Mouse (Mus musculus): ENCODE results near the gene Cdkl3.

Gene Cdkl3

GRCm38 (mm10) chr11:52003772-52004528 lies at the start of gene Cdkl3:
TSS of gene Cdkl3 (plus strand) at chr11:52004221.
- DNase-seq (ENCODE audit: low read depth, low spot score), result peak; percentile 97

- DNase-seq (ENCODE audit: low read depth, low spot score), result no peak
Measured at GRCm38 (mm10) chr11:51956112-51956511, 47.9 kb upstream of the Cdkl3 start.

DNA sequence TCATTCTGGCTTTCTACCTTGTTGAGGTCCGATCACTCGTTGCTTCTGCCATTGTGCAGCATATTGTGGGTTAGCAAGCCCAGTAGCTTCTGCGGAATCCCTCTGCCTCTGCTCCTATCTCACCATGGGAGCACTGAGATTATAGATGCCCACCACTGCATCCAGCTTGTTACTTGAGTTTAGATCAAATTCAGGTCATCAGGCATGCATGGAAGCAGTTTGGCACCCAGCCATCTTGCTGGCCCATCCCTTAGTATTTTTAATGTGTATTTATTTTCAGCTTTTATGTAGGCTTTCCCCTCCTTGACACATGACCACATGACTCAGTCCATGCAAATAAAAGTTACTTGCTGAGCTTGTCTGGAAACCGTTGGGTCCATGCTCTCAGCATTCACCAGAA lies 46.3 kb upstream of the Cdkl3 start:
- no peak for DNase-seq (ENCODE audit: low read depth, low spot score)

- no peak for DNase-seq (ENCODE audit: low read depth, low spot score)
Measured at GRCm38 (mm10) chr11:51959511-51959910, 44.5 kb upstream of the Cdkl3 start.

DNA sequence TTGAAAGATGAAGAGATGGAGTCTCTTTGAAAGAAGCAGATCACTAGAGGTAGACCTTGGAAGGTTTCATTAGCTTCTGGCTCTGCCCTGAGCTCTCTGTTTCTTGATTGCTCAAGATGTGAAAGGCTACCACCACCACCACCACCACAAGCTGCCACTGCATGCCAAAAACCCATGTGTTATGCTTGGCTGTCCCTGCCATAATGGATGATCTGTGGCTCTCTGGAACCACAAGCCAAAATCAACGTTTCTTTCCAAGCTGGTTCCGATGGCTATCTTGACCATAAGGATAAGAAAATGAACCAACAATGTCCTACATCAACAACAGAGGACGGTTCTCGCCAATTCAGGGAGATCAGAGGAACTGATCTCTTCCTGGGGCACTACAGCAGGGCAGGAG lies 44.0 kb upstream of the Cdkl3 start:
- DNase-seq (ENCODE audit: low read depth, low spot score), result no peak

- no peak for DNase-seq (ENCODE audit: low read depth, low spot score)
Measured at GRCm38 (mm10) chr11:51960967-51961471, 43.0 kb upstream of the Cdkl3 start.

GRCm38 (mm10) chr11:51961761-51962160 lies 42.3 kb upstream of the Cdkl3 start:
- no peak for DNase-seq (ENCODE audit: low read depth, low spot score)

DNA sequence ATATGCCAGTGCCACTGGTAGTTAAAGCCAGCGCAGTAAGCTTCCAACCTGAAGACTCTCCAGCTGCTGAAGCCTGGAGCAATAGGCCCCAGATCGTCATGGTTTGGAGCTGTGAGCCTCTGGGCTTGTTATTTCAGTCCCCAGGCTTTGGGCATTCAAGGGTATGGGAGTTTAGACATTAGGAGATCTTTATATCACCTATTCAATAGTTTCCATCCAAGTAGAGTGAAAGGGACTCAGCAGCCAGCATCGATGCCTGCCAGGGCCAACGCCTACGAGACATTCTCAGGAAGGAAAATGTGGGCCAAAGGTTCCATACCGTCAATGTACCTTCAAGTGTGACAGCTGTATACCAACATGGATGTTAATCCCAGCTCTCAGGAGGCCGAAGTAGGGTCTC lies 41.7 kb upstream of the Cdkl3 start:
- no peak for DNase-seq (ENCODE audit: low read depth, low spot score)

DNA sequence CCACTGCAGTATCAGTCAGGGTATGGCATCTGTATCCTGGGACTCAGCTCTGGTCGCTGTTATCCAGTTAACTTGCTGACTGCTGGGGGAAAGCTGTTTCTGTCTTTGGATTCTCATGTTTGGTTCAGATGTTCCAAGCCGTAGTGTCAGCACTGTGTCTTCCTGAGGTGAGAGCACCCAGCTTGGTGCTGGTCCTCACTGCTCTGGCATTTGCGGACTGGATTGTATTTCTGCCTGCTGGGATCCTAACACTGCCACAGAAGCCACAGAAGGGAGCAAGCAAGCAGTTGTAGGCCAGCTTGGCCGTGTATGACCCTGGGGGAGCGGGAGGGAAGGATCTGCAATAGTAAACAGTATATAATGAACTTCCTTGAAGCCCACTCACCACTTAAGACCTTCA lies 37.4 kb upstream of the Cdkl3 start:
- no peak for DNase-seq (ENCODE audit: low read depth, low spot score)

DNA sequence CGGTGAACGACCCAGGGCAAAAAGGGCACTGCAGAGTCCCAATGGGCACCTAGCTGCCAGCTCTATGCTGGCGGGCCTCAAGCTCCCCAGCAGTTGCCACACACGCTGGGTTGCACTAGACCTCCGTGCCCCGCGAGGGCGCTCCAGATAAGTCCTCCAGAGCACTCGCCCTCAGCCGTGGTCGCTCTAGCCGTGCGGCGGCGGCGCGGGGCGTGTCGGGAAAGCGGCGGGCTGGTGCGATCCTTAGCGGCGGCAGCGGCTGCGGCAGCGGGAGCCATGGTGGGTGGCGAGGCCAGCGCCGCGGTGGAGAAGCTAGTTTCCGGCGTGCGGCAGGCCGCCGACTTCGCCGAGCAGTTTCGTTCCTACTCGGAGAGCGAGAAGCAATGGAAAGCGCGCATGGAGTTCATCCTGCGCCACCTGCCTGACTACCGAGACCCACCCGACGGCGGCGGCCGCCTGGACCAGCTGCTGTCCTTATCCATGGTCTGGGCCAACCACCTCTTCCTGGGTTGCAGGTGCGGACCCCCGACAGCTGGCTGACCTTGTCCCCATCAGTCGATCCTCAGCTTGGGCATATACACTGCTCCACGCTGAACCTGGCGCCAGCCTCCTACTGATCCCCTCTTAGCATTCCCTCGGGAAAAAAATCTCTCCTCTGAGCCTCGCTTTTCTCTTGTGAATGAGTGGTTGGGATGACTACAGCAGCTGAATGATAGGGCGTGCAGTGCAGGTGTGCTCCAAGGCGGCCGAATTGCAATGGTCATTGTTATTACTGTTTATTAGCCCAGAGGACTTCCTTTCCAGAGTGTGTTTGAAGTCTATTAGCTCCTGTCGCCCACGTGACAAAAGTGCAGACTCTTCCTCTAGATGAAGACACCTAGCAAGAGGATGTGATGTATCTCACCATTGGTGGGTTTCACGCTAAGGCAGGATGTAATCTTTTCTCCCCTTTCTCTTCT lies 36.3 kb upstream of the Cdkl3 start, which contains the start of gene Cdkn2aipnl:
TSS of gene Cdkn2aipnl (plus strand) at position 219 of the 959 bp plus-strand sequence.
- peak; percentile 92 for DNase-seq (ENCODE audit: low read depth, low spot score)

DNA sequence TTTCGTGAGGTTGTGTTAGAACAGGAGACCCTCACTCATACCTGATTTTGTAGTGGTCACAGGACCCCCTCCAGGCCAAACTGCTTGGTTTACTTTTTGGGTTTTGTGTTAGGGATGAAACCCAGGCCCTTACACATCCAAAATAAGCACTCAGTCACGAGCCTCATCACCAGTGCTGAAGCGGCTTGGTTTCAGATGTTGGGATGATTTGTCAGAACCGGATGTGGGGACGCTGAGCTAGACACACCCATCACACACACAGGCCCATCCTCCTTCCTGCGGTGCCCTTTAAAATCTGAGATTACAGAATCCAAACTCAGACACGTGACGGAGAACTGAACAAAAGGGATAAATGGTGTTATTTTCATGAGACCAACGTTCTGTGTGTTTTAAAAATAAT lies 35.1 kb upstream of the Cdkl3 start:
- DNase-seq (ENCODE audit: low read depth, low spot score), result no peak

GRCm38 (mm10) chr11:51969511-51969910 lies 34.5 kb upstream of the Cdkl3 start:
- DNase-seq (ENCODE audit: low read depth, low spot score), result no peak

DNA sequence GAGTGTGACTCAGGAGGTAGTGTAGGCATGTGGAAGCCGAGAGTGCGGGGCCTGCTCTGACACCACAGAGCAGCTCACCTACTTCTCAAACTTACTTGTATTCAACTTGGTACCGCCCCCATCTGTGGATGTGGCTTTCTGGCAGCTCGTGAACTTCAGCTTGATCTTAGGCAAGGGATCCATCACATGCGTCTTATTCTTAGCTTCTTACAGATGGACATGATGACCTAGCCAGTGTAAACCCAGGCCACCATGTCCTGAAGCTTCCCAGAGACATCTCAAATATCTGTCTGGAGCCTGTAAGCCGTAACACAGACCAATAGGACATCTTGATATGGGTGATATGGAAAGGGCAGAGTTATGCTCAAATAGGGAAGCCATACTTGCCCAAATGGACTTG lies 32.4 kb upstream of the Cdkl3 start:
- no peak for DNase-seq (ENCODE audit: low read depth, low spot score)

DNA sequence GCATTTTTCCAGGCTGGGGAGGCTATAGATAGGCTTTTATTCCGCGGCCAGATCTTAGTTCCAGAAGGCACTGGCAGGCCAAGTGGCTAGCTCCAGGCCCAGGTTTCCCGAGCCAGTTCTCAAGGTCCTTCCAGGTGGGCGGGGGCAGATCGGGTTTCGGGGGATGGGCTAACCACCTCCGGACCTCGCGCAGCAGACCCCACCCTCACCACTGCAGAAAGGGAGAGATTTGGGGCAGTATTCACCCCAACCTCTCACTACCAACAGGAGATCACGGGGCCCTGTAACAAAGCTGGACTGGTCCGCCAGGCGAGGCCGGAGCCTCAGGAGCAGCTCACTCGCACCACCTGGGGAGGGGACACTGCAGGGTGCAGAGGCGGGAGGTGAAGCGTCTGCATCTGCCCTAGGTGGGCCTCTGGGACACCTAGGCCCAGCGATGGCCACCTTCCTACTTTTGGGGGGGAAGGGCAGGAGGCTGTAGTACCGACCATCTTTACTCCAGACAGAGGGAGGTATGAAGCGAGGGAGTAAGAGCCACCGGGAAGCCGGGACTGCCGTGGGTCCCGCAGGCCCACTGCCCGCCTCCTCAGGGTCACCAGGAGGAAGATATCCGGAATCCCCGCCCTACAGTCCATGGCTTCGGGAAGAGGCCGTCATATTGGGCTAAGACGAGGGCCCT lies 4.3 kb upstream of the Cdkl3 start:
- peak; percentile 62 for DNase-seq (ENCODE audit: low read depth, low spot score)

DNA sequence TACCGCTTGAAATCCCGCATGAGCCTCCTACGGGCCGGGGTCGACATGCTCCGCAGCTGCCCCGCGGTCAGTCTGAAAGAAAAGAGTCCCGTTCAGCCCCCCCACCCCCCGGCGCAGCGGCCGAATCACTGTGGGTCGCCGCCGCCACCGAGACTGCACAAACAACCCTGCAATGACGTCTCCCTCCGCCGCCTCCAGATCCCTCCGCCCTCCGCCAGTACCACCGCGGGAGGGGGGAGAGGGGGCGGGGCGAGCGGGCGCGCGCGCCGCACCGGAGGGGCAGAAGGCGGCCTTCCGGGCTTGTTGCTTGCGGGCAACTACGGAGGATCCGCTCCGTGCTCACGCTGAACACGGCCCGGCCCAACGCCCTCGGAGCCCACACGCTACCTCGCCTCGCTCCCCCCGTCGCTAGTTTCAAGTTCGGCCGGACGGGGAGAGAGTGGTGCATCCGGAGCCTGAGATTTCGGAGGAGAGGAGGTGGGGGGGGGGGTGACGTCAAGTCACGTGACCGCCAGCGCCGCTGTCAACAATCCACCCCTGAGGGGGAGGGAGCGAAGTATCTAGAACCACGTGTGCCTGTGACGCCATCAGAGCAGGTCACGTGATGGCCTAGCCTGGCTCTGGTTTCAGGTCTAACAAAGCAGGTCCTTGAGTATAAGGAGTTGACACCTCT lies 3.6 kb upstream of the Cdkl3 start, which contains the start of gene Ube2b:
TSS of gene Ube2b (minus strand) at position 473 of the 673 bp plus-strand sequence.
- DNase-seq (ENCODE audit: low read depth, low spot score), result peak; percentile 99

GRCm38 (mm10) chr11:52001341-52001740 lies 2.7 kb upstream of the Cdkl3 start:
- DNase-seq (ENCODE audit: low read depth, low spot score), result no peak

GRCm38 (mm10) chr11:52001861-52002260 lies 2.2 kb upstream of the Cdkl3 start:
- no peak for DNase-seq (ENCODE audit: low read depth, low spot score)

DNA sequence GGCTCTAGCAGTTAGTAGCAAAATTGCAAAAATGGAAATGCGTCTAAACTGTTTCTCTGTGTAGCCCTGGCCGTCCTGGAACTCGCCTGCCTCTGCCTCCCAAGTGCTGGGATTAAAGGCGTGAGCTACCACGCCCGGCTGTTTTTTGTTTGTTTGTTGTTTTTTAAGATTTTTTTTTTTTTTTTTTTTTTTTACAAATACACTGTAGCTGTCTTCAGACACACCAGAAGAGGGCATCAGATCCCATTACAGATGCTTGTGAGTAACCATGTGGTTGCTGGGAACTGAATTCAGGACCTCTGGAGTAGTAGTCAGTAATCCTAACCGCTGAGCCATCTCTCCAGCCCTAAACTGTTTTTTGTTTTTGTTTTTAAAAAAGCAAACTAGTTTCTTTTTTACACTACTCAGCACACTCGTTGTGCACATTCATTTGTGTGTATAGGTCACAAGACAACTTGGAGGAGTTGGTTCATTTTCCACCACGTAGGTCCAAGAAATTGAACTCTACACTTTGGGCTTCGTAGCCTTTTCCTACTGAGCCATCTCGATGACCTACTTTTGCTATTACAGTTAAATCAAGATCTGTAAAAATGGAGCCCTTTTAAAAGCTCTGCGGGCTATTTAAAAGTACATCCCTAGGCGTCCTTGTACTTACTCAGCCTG lies 1.0 kb upstream of the Cdkl3 start:
- no peak for DNase-seq (ENCODE audit: low read depth, low spot score)

DNA sequence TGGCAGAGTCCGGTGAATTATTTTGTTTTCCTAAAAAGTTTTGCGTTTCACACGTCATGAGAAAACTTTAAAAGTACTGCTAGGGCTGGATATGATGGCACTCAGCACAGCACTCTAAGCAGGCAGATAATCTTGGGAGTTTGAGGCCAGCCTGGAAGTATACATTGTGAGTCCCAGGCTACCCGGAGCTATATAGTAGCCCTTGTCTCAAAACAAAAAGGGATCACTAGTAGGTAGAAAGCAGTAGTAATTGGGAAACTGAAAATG lies 583 bp upstream of the Cdkl3 start:
- no peak for DNase-seq (ENCODE audit: low read depth, low spot score)

GRCm38 (mm10) chr11:52005586-52005985 lies 1.6 kb downstream of the Cdkl3 start:
- DNase-seq (ENCODE audit: low read depth, low spot score), result no peak

DNA sequence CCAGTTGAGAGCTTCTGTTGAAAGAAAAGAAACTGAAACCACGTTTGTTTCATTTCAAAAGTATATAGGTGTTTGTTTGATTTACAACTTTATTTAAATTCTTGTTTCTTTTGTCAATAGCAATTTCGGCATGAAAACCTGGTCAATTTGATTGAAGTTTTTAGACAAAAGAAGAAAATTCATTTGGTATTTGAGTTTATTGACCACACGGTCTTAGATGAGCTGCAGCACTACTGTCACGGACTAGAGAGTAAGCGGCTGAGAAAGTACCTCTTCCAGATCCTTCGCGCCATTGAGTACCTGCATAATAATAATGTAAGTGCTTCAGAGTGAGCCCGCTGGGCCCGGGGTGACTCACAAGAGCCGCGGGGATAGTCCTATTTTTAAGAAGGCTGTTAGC lies 7.0 kb downstream of the Cdkl3 start:
- DNase-seq (ENCODE audit: low read depth, low spot score), result no peak

Measured in WW6 (cell line).